Mouse (Mus musculus) embryonic facial prominence, embryonic 13.5 days (tissue): ENCODE data around the gene Cblc. TPM values are rescaled to one million over a fixed set of nuclear protein-coding genes. Genes with fewer than 3 reads are reported as not detected.

Experiments used
- ATAC-seq: fragments of 200-750 bp; cut with Nextera tagmentation; 2 replicates; pipeline ENCODE4 v1.8.0; 2017; ENCODE audit warnings: low read depth; ENCODE audit not compliant: insufficient number of reproducible peaks, insufficient read depth, low FRiP score, low TSS enrichment
- H3K27ac ChIP-seq: fragments of 300-500 bp; sonication (generic); 2 replicates; pipeline ENCODE4 v1.5.1; 2015; ENCODE audit warnings: moderate library complexity, mild to moderate bottlenecking, inconsistent platforms
- H3K27me3 ChIP-seq: fragments of 300-500 bp; sonication (generic); 2 replicates; pipeline ENCODE4 v1.6.1; 2015; ENCODE audit warnings: mild to moderate bottlenecking, inconsistent platforms
- H3K36me3 ChIP-seq: fragments of 300-500 bp; sonication (generic); 2 replicates; pipeline ENCODE4 v1.6.1; 2015; ENCODE audit warnings: mild to moderate bottlenecking, inconsistent platforms
- H3K4me1 ChIP-seq: fragments of 300-500 bp; sonication (generic); 2 replicates; pipeline ENCODE4 v1.6.1; 2015; ENCODE audit warnings: inconsistent platforms
- H3K4me2 ChIP-seq: fragments of 300-500 bp; sonication (generic); 2 replicates; pipeline ENCODE4 v1.6.1; 2015; ENCODE audit warnings: moderate library complexity, mild to moderate bottlenecking, inconsistent platforms
- H3K4me3 ChIP-seq: fragments of 300-500 bp; sonication (generic); 2 replicates; pipeline ENCODE4 v1.5.1; 2015; ENCODE audit warnings: mild to moderate bottlenecking, inconsistent platforms
- H3K9ac ChIP-seq: fragments of 300-500 bp; sonication (generic); 2 replicates; pipeline ENCODE4 v1.6.1; 2015; ENCODE audit warnings: mild to moderate bottlenecking, inconsistent platforms
- H3K9me3 ChIP-seq: fragments of 300-500 bp; sonication (generic); 2 replicates; pipeline ENCODE4 v1.6.1; 2016; ENCODE audit warnings: inconsistent platforms
- WGBS: fragments of 180-500 bp; shearing (Covaris S2); methylation state at CpG from one replicate; pipeline ENCODE4 v1.1.7; 2015; ENCODE audit warnings: mixed read lengths; 5-methylcytosine and 5-hydroxymethylcytosine counted together
- polyA plus RNA-seq: library from polyadenylated mRNA; unstranded; fragments of >200 nt; fragmentation: Nextera tagmentation; extraction: Ambion mirVana; gene quantifications from 2 replicates; pipeline ENCODE4 v1.2.1, GENCODE M21; 2015

Gene Cblc
- polyA plus RNA-seq, 1 experiment from 2014 or later: 8.1 TPM

DNA sequence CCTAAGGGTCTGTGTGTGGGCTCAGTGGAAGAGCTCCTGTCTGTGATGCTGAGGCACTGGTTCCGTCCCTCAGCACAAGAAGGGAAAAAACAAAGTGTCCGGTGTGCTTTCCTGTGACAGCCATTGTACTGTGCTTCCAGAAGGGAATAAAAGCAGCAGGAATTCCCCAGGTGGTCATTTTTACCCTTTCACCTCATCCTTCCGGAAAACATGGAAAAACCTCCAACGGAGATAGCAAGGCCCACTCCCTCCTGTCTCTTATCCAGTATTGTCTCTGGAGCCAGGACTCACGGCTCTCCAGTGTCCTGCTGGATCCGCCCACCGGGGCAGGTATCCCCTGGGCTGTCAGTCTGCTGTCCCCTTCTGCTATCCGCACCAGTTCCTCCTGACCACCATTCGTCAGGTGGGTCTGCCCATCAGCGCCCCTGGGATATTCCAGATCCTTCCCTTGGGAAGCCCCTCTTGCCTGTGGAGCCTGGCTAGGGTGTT is 62.4 kb downstream of the Cblc start:
- no peaks in the 10 kb centered on the region for H3K4me1 ChIP-seq
- no peak overlapping the region for H3K4me3 ChIP-seq
- no peak overlapping the region for H3K4me2 ChIP-seq
- 87% methylated on average over 10 of the region's 10 CpGs for WGBS
- H3K9me3 ChIP-seq: no peaks in the 10 kb centered on the region
- H3K27me3 ChIP-seq: no peaks in the 10 kb centered on the region
- H3K9ac ChIP-seq: no peak overlapping the region
- no peak overlapping the region for H3K27ac ChIP-seq
- ATAC-seq: no peak
- H3K36me3 ChIP-seq: peaks cover 92% of the 10 kb centered on the region

Other genes starting within 250 kb of the Cblc start
- gene Ppp1r37, start 233.7 kb downstream of the Cblc start, polyA plus RNA-seq: 26.0 and 30.3 TPM in 2 replicates
- 0.67 and 0.83 TPM in 2 replicates for gene Zfp296, start 219.5 kb downstream of the Cblc start, polyA plus RNA-seq
- gene Gemin7, start 219.2 kb downstream of the Cblc start, polyA plus RNA-seq: 169 and 174 TPM in 2 replicates
- gene Clasrp, start 192.3 kb downstream of the Cblc start, polyA plus RNA-seq: 61.2 and 73.9 TPM in 2 replicates
- gene Relb, start 167.4 kb downstream of the Cblc start, polyA plus RNA-seq: 7.5 and 10.5 TPM in 2 replicates
- gene Clptm1, start 131.8 kb downstream of the Cblc start, polyA plus RNA-seq: 69.8 and 74.7 TPM in 2 replicates
- gene Apoc2, start 118.9 kb downstream of the Cblc start, polyA plus RNA-seq: 11.5 TPM in 1 of 2 replicates, not detected in the other
- 0.69 TPM in 1 of 2 replicates, not detected in the other for gene Gm44805, start 115.4 kb downstream of the Cblc start, polyA plus RNA-seq
- 1.5 TPM in 1 of 2 replicates, not detected in the other for gene Apoc4, start 115.3 kb downstream of the Cblc start, polyA plus RNA-seq
- 10.3 and 17.3 TPM in 2 replicates for gene Apoc1, start 104.1 kb downstream of the Cblc start, polyA plus RNA-seq
- 200 and 263 TPM in 2 replicates for gene Apoe, start 97.6 kb downstream of the Cblc start, polyA plus RNA-seq
- gene Tomm40, start 81.4 kb downstream of the Cblc start, polyA plus RNA-seq: 112 and 139 TPM in 2 replicates
- 82.9 and 87.0 TPM in 2 replicates for gene Nectin2, start 46.3 kb downstream of the Cblc start, polyA plus RNA-seq
- 98.1 and 116 TPM in 2 replicates for gene Bcam, start 25.8 kb downstream of the Cblc start, polyA plus RNA-seq
- 2.2 and 3.6 TPM in 2 replicates for gene Bcl3, start 26.0 kb upstream of the Cblc start, polyA plus RNA-seq
- gene Gm19345, start 55.2 kb upstream of the Cblc start, polyA plus RNA-seq: 0.28 and 0.72 TPM in 2 replicates
- gene Ceacam16, start 64.5 kb upstream of the Cblc start, polyA plus RNA-seq: not detected in 2 replicates
- 0.25 and 0.48 TPM in 2 replicates for gene Ceacam19, start 91.2 kb upstream of the Cblc start, polyA plus RNA-seq
- 12.0 and 12.9 TPM in 2 replicates for gene Pvr, start 124.4 kb upstream of the Cblc start, polyA plus RNA-seq
- 0.30 TPM in 1 of 2 replicates, not detected in the other for gene Igsf23, start 153.9 kb upstream of the Cblc start, polyA plus RNA-seq
- gene Ceacam20, start 168.6 kb upstream of the Cblc start, polyA plus RNA-seq: 0.15 TPM in 1 of 2 replicates, not detected in the other
- not detected in 2 replicates for gene Nlrp9b, start 194.7 kb upstream of the Cblc start, polyA plus RNA-seq